Mouse (Mus musculus) thymus, adult 18-20 months (tissue): ENCODE measurements at regions not wholly inside any gene's neighbourhood (a gene's known extent, or its start where the extent isn't known, plus 50 kb on each side); places are given as distances from the start of the nearest gene placed in this dataset.

ENCODE experiments used
- DNase-seq, 2 experiments: peaks; one replicate each; pipeline ENCODE4 v3.0.0; 2022; ENCODE audit warnings: mixed read lengths in 2 of 2

DNA sequence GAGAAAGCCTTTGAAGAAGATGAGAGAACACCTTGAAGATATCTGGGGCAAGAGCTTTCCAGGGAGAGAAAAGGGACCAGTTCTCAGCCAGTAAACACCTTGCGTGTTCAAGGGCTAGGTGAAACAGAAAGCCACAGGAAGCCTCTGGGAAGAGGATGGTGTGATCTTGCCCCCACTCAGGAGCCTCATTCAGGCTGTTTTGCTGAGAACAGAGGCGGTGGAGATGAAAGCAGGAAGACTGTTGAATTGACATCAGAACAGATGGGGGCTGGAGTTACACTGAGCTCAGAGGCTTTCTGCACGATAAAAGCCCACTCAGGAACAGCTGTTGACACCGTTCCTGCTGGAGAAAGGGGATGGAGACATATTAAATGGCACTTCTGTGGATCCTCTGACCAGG lies 262.5 kb downstream of the Dad1 start:
- DNase-seq = peak; percentile 5 to 55

DNA sequence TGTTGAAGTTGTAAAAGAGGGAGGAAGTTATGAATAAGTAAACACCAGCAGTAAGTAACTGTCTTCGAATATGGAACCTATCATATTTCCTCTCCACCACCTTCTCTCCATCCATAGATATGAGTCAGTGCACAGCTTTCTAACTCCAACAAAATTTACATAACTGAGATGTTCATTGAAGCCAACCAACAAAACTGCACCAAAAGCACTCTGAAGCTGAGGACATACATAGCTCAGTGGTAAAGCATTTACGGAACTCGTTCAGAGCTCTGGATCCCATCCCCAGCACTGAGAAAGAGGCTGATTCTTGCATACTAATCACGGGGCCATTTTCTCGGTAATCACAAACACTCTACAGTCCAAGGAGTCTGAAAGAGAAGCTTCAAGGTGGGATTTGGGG lies 273.1 kb downstream of the Dad1 start:
- DNase-seq = no peak

DNA sequence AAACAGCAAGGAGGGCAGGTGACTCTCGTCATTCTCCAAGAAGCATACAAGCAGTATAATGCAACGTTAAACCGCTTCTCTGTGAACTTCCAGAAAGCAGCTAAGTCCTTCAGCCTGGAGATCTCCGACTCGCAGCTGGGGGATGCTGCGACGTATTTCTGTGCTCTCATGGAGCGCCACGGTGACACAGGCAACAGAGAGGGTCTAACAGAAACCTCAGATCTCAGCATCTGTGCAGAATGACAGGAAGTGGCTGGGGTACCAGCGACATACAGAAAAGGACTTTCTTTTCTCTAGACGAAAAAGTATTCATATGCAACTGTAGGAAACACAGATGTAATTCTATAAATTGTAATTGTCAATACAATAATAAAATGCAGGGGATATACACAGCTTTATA lies 292.5 kb downstream of the Dad1 start:
- peak; percentile 24 to 56 for DNase-seq

DNA sequence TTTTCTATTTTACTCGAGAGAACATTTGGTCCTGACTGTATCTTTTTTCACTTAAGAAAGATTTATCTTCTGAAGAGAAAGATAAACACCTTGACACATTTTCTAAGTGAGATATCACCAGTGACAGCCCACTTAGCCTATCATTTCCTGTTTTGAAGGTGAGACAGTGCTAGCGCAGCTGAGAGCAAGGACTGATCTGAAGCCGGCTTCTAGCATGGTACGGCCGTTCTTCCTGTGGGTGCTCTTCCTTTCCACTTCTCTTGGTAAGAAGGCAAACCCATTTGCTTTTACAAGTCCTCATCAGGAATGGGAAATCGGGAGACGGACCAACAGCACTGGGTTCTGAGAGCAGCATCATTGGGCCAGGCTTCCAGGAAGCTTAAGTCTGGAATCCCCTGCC lies 293.1 kb downstream of the Dad1 start:
- DNase-seq = peak; percentile 22 to 39

DNA sequence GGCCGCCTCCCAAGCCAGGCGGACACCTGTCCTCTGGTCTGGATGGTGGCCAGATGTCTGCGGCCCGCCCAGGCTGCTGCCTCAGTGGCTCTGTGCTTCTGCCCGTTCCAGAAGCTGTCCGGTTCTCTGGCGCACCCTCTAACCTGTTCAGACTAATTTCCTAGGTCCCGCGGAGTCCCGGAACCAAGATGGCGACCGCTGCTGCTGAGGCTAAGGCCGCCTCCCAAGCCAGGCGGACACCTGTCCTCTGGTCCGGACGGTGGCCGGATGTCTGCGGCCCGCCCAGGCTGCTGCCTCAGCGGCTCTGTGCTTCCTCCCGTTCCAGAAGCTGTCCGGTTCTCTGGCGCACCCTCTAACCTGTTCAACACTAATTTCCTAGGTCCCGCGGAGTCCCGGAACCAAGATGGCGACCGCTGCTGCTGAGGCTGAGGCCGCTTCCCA lies 318.1 kb downstream of the Dad1 start:
- peak; percentile 79 to 80 for DNase-seq

DNA sequence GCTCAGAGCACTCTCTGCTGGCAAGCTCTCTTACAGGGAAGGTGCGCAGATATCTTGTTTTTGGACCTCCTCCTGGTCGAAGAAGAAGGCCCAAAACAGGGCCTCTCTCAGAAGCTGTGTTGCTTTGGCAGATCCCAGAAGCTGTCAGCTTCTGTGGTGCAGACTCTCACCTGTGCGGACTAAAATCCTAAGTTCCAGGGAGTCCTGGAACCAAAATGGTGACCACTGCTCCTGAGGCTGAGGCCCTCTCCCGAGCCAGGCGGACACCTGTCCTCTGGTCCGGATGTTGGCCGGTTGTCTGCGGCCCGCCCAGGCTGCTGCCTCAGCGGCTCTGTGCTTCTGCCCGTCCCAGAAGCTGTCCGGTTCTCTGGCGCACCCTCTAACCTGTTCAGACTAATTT lies 318.6 kb downstream of the Dad1 start:
- peak; percentile 57 to 66 for DNase-seq

DNA sequence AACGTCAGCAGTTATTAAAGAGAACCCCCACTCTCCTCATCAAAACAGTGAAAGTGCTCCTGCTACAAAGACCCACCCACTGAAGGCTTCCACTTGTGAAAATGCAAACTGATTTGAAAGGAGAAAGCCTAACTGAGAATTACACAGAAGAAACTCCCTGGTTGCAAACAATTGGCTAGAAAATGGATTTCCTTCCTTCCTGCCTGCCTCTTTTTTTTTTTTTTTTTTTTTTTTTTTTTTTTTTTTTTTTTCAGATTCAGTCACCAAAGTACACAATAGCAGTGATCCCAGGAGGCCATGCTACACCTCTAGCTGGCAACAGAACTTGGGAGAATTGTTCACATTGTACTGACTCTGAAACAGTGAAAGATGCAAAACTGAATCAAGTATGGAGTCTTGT lies 343.0 kb downstream of the Dad1 start:
- no peak for DNase-seq

DNA sequence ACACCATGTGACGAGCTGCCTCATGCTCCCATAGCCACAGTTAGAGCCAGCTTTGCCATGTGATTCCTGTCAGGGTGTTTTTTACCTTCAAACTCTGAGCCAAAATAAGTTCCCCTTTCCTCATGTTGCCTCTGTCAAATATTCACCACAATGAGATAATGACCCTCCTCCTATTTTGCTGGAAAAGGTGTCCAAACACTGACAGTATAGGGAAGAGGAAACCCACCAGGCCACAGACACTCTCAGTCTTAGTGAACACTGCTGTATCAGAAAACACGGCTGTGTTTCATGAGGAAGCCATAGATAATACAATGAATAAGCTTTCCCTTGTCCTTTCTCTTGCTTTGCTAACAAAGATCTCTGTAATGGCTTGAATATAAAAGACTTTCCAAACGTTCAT lies 349.3 kb downstream of the Dad1 start:
- DNase-seq = no peak

DNA sequence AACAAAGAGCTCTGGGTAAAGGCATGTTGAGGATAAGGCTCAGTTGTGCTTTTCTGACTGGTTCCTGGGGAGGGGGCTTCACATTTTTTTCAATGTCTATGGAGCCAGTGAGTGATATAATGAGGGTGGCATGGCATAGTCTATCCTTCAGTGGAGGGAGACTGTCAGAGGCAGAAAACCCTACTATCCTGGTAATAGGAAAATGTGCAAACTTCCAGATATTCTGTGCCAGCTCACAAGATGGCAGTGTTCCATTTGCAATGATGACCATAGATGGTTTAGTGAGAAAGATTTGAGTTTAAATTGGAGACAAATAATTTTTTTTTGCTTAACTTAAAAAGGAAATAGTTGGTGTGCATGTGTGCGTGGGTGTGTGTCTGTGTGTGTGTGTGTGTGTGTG lies 352.8 kb downstream of the Dad1 start:
- DNase-seq = no peak

DNA sequence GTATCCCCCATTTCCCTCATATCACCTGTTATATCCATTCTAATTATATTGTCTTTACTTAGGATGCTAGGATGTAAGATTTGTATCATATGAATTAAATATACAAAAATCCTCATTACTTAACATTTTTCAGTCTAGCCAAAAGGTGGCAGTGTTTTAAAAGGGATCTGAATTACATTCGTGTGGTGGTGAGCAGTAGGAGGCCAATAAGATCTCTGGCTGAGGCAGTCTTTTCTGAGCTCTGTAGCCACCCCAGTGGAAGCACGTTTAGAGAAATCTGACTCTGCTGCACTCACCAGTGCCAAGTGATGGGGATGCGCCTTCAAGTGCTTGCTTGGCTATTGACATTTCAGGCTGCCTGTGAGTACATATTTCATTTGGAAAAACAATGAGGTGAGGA lies 372.6 kb downstream of the Dad1 start:
- DNase-seq = no peak

DNA sequence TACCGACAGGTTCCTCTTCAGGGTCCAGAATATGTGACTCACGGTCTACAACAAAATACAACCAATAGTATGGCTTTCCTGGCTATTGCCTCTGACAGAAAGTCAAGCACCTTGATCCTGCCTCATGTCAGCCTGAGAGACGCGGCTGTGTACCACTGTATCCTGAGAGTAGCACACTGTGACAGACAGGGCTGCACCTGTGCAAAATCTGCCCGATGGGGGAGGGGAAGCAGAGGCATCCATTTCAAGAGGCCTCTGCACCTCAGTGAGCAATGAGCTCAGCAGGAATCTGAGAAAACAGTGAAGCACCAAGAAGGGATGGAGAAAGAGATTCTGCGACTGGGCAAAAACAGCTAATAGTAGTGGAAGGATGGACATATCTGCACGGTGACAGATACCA lies 377.3 kb downstream of the Dad1 start:
- peak; percentile 49 to 61 for DNase-seq

DNA sequence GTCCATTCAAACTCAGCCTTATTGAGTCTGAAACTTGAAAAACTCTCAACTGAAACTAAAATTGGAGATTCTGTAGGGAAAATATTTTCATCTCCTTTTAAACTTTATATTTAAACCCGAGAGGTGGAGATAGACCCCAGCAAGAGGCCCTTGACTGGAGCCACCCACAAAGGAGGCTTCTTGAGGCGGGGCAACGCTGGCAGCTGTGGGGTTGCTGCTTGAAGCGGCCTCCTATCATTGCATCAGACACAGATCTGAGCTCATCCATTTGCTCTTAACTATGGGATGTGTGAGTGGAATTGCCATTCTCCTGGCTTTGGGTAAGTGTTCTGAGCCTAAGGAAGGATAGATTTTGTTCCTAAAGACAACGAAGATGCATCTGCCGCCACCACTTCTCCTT lies 378.2 kb downstream of the Dad1 start:
- peak in 1 of 2 experiments; percentile 15 for DNase-seq

DNA sequence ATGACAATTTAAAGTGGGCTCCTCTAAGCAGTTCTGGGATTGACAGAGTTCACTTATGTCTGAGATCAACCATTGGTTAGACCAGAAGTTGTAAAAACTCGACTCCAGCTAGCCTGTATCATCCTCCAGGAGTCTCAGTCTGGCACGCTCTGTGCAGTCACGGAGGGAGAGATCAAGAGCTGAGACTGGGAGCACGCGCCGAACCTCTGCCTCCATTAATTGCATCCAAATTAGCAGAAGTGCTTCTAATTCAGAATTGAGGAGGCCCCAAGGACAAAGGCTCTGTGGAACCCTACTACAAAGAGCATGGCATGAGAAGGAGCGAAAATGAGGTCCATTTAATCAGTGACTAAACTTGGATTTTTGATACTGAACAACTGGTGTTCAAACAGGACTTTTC lies 406.9 kb downstream of the Dad1 start:
- DNase-seq = no peak

DNA sequence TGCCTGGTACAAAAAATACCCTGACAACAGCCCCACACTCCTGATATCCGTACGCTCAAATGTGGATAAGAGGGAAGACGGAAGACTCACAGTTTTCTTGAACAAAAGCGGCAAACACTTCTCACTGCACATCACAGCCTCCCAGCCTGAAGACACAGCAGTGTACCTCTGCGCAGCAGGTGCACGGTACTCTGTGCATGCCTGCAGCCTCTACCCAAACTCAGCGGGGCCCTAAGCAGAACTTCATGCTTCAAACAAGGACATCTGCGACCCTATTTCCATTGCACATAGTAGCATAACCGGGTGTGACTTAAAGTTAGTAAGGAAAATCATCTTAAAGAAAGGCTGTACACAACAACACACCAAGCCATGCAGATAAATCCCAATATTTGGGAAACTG lies 408.3 kb downstream of the Dad1 start:
- peak in 1 of 2 experiments; percentile 24 for DNase-seq

DNA sequence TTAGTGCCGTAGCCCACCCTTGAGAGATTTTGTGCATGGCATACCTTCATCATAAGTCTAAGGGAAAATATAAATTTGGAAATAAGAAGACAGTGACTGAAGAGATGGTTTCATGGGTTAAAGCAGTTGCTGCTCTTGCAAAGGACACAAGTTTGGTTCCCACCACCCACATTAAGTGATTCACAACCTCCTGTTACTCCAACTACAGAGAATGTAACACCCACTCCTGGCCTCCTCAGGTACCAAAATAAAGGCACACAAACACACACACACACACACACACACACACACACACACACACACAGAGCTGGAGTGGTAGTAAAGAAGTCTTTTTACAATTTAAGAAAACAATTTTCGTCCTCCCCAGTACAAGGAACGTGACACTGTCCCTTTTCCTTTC lies 421.4 kb downstream of the Dad1 start:
- DNase-seq = no peak

DNA sequence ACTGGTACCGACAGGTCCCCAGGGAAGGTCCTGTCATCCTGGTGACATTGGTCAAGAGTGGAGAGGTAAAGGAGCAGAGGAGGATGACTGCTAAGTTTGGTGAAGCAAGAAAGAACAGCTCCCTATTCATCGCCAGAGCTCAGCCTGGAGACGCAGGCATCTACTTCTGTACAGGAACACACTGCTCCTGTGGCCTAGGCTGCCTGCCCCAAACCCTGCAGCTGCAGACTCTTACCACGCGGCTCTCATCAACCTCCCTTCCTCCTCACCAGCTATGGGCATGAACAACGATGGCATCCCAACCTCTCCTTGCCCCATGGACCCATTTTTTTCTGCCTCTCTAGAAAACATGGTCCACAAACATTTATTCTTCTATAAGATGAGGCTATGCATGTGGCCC lies 422.3 kb downstream of the Dad1 start:
- peak; percentile 14 to 16 for DNase-seq

DNA sequence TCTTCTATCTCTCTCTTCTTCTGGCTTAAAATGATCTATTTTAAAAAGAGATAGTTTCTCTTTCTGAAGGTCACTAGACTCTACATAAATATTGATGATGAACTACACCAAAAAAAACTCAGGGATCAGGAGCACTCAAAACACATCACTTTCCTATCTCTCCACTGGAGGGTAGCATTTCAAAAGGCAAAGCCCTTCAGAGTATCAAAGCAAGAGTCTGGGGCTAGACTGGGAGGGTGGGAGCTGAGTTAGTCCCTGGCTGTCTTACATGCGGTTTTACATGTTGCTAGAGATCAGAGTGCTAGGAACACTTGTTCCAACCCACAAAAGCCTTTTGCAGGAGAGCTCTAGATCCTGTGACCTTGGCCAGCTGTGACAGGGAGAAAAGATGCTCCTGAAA lies 423.2 kb downstream of the Dad1 start:
- peak in 1 of 2 experiments; percentile 36 for DNase-seq

DNA sequence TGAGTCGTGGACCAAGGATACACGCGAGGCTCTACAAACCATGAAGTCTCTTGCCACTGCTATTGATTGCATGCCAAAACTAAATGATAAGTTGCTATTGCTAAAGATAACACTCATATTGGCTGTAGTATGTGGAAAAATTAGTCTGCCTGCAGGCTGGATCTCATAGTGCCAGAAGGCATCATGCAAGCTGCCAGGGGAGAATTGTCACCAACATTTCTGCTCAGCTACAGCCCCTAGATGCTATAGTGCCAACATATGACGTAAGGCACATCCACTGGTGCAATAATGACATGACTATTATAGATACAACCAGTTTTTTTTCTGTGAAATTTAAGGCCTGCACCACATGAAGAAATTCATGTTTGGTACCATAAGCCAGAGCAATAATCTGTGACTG lies 427.1 kb downstream of the Dad1 start:
- DNase-seq = no peak

DNA sequence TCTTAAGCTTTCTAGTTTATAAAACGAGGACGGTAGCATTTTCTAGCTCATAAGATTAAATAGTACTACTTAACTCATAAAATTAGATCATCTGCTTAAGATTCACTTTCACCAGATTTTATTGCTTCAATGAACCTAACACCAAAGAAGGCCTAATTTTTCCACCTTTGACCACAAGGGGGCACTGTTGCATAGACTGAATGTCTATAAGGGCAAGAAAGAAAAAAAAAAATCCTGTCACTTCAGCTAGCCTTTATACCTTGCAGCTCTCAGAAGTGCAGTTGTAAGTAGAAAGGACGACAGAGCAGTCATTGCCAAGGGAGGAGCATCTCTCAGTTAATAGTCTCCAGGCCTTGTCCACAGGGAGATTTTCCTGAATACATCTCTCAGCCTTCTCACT lies 447.7 kb downstream of the Dad1 start:
- no peak for DNase-seq

DNA sequence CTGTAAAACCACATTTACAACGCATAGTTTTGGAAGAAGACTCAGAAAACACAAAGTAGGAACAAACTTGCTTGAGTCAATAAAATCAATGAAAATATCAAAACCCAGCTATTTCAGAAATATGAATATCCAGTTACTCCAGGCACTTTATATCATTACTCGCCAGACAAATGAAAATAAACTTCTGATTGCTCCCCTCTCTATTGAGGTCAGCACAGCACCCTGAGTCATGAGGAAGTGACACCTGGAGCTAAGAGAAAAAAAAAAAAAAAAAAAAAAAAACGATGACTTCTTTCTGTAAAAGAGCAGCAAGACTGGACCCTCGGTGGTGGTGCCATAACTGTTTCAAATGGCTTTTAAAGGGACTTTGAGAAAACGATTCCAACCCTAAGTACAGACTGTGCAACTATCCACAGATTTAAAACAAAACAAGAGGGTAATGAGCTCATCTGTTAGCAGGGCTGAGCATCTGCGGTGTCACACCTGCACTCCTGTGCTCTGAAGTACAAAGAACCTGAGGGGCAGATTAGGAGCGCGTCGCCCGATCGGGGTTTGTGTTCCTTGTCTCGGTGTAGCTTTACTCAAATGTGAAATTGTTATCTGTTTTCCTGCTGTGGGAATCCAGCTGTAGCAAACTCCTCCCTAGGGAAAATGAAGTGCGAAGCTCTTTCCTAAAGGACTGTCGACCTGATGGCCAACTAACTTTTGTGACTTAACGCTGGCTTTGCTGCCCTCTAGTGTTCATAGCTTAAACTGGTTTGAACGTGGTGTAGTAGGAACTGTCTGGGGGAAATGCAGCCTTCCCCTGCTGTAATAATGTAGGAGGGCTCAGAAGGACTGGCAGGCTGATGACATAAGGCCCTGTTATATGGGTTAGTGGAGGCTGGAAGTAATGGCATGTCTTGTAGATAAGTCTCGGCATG lies 449.9 kb downstream of the Dad1 start:
- peak; percentile 31 to 53 for DNase-seq

DNA sequence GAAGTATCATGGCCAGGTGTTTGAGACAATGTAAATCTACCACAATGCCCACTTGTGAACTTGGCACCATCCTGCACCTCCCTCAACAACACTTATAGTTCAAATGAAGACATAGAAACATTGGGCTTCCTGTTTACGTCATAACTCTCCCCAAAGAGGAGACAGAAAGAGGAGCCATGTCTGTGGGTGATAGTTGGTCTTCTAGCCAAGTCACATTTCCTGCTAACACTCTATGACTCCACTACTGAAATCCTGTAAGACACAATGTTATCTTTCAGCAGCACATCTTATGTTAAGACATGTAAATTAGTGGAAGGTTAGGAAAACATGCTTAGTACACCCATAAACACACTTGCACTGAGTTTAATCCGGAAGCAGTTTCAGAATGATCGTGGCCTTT lies 451.4 kb downstream of the Dad1 start:
- DNase-seq = no peak

DNA sequence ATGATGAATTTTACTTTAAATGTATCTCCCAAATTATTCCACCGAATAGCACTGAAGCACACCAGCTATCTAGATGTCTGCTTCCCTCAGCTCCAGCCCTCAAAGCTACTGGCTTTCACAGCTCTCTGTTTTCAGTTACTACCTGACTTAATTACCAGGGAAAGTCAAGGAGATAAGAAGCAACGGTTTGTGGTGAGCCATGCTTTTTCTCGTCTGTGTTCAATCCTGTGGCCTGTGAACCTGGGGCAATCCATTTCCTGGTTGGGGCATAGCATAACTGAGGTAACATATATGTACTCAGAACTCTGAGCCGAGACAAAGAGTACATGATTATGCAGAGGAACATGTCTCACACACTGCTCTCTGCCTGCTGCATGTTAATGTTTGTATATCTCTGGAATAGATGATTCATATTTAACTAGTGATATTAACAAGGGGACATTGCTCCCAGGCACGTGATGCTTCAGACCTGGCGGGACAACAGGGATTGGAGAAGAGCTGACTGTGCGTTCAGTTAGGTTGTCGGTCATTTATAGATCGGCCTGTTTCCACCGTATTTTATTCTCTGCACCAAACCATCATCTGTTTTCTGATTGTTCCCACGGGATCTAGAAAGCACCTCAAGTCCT lies 453.3 kb downstream of the Dad1 start:
- DNase-seq = no peak

DNA sequence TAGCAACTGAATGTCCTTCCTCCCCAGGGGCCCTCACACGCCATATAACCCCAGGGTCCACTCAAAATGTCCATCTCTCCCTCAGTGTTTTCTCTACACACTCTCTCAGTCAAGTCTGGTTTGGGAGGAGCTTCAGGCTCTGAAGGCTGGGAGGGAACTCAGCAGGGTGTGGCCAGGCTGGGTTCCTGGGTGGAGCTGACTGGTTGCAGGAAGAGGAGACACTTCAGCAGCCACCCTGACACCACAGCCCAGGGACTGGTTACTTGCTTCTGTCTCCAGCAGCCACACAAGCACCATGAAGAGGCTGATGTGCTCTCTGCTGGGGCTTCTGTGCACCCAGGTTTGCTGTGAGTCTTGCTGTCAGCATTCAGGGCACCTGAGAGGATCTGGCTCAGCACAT lies 458.7 kb downstream of the Dad1 start:
- peak; percentile 51 to 76 for DNase-seq

DNA sequence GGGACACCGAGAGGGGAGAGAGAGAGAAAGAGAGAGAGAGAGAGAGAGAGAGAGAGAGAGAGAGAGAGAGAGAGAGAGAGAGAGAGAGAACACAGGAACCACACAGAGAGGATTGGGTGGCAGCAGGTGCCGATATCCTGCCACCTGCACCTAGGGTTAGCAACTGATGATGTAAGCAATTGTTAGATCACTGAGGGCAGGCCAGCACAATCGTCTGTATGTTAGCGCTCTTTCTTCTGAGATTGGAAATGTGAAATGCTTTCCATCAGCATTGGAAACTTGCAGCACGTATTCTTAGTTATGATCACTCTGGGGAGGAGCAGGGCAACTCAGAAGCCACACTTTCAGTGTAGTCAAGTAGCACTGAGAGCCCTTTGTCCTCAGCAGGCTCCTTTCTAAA lies 459.4 kb downstream of the Dad1 start:
- DNase-seq = peak in 1 of 2 experiments; percentile 36
